Mouse (Mus musculus): Measurements from ENCODE around the gene Lims1. TPM values are rescaled to one million over a fixed set of nuclear protein-coding genes. Genes with fewer than 3 reads are reported as not detected.

Gene Lims1
- polyA plus RNA-seq, 1 experiment from 2014 or later = 124 TPM

- WGBS = 88% methylated on average over 3 of the region's 3 CpGs
- Histone ChIP-seq H3K9ac (ENCODE audit: low read depth, low read length) (no peak overlapping the region), H3K36me3 (ENCODE audit: control insufficient read depth, insufficient read depth, low read length) (no peaks in the 10 kb centered on the region), H3K27me3 (replicated peaks; ENCODE audit: control insufficient read depth, insufficient read depth, low read length) (no peaks in the 10 kb centered on the region), H3K27ac (ENCODE audit: low read length) (no peak overlapping the region), H3K4me3 (ENCODE audit: low read length) (no peak overlapping the region), H3K4me1 (ENCODE audit: control insufficient read depth, insufficient read depth, low read length) (peaks cover 17% of the 10 kb centered on the region), H3K4me2 (ENCODE audit: low read depth, low read length) (no peak overlapping the region), H3K9me3 (ENCODE audit: control insufficient read depth, low read length) (no peaks in the 10 kb centered on the region)
- ATAC-seq = no peak
These were observed 73.3 kb downstream of the Lims1 start for GRCm38 (mm10) chr10:58396600-58396999.

GRCm38 (mm10) chr10:58398941-58399340 lies 75.7 kb downstream of the Lims1 start:
- Histone ChIP-seq H3K4me2 (ENCODE audit: low read depth, low read length) (no peak overlapping the region), H3K27me3 (replicated peaks; ENCODE audit: control insufficient read depth, insufficient read depth, low read length) (no peaks in the 10 kb centered on the region), H3K36me3 (ENCODE audit: control insufficient read depth, insufficient read depth, low read length) (0 out of 2 replicates have a peak, but pooled peaks cover 5% of the 10 kb centered on the region), H3K9me3 (ENCODE audit: control insufficient read depth, low read length) (no peaks in the 10 kb centered on the region), H3K4me1 (ENCODE audit: control insufficient read depth, insufficient read depth, low read length) (0 out of 2 replicates have a peak, but pooled peaks cover 4% of the 10 kb centered on the region), H3K27ac (ENCODE audit: low read length) (no peak overlapping the region), H3K4me3 (ENCODE audit: low read length) (no peak overlapping the region), H3K9ac (ENCODE audit: low read depth, low read length) (no peak overlapping the region)
- ATAC-seq = no peak
- 94% methylated on average over 8 of the region's 8 CpGs for WGBS

- no peaks in the 10 kb centered on the region for H3K9me3 ChIP-seq (ENCODE audit: control insufficient read depth, low read length)
- H3K36me3 ChIP-seq (ENCODE audit: control insufficient read depth, insufficient read depth, low read length) = peaks cover 12% of the 10 kb centered on the region; the same call in 1 of the 2 replicates
- 81% methylated on average over 3 of the region's 3 CpGs for WGBS
- H3K27me3 ChIP-seq (replicated peaks; ENCODE audit: control insufficient read depth, insufficient read depth, low read length) = no peaks in the 10 kb centered on the region
- no peak overlapping the region for H3K4me2 ChIP-seq (ENCODE audit: low read depth, low read length)
- no peak for ATAC-seq
- H3K4me3 ChIP-seq (ENCODE audit: low read length) = no peak overlapping the region
- H3K4me1 ChIP-seq (ENCODE audit: control insufficient read depth, insufficient read depth, low read length) = peaks cover 12% of the 10 kb centered on the region; the same call in 1 of the 2 replicates
- H3K9ac ChIP-seq (ENCODE audit: low read depth, low read length) = no peak overlapping the region
- H3K27ac ChIP-seq (ENCODE audit: low read length) = no peak overlapping the region
These were observed 78.6 kb downstream of the Lims1 start for GRCm38 (mm10) chr10:58401838-58402237.

GRCm38 (mm10) chr10:58404639-58405038 lies 81.4 kb downstream of the Lims1 start:
- Histone ChIP-seq H3K9me3 (ENCODE audit: control insufficient read depth, low read length) (no peaks in the 10 kb centered on the region), H3K4me2 (ENCODE audit: low read depth, low read length) (no peak overlapping the region), H3K27ac (ENCODE audit: low read length) (peak overlapping the region; percentile 31), H3K4me1 (ENCODE audit: control insufficient read depth, insufficient read depth, low read length) (peaks cover 12% of the 10 kb centered on the region; the same call in 1 of the 2 replicates), H3K9ac (ENCODE audit: low read depth, low read length) (no peak overlapping the region), H3K27me3 (replicated peaks; ENCODE audit: control insufficient read depth, insufficient read depth, low read length) (no peaks in the 10 kb centered on the region), H3K4me3 (ENCODE audit: low read length) (no peak overlapping the region), H3K36me3 (ENCODE audit: control insufficient read depth, insufficient read depth, low read length) (peaks cover 16% of the 10 kb centered on the region; the same call in 1 of the 2 replicates)
- ATAC-seq = 0 out of 2 replicates have a peak, but pooled peaks have one; percentile 12
- WGBS = 82% methylated on average over 6 of the region's 6 CpGs

GRCm38 (mm10) chr10:58405285-58405948 lies 82.2 kb downstream of the Lims1 start:
- no peaks in the 10 kb centered on the region for H3K9me3 ChIP-seq (ENCODE audit: control insufficient read depth, low read length)
- no peak overlapping the region for H3K4me3 ChIP-seq (ENCODE audit: low read length)
- ATAC-seq = peak; percentile 82
- H3K27me3 ChIP-seq (replicated peaks; ENCODE audit: control insufficient read depth, insufficient read depth, low read length) = no peaks in the 10 kb centered on the region
- H3K4me1 ChIP-seq (ENCODE audit: control insufficient read depth, insufficient read depth, low read length) = peaks cover 12% of the 10 kb centered on the region; the same call in 1 of the 2 replicates
- H3K9ac ChIP-seq (ENCODE audit: low read depth, low read length) = no peak overlapping the region
- peaks cover 21% of the 10 kb centered on the region for H3K36me3 ChIP-seq (ENCODE audit: control insufficient read depth, insufficient read depth, low read length)
- no peak overlapping the region for H3K4me2 ChIP-seq (ENCODE audit: low read depth, low read length)
- peak overlapping the region; percentile 54 for H3K27ac ChIP-seq (ENCODE audit: low read length)
- 64% methylated on average over 4 of the region's 4 CpGs for WGBS

GRCm38 (mm10) chr10:58405949-58406305 lies 82.7 kb downstream of the Lims1 start:
- WGBS = 71% methylated on average over 2 of the region's 2 CpGs
- H3K9ac ChIP-seq (ENCODE audit: low read depth, low read length) = no peak overlapping the region
- H3K27ac ChIP-seq (ENCODE audit: low read length) = peak overlapping the region; percentile 54
- H3K27me3 ChIP-seq (replicated peaks; ENCODE audit: control insufficient read depth, insufficient read depth, low read length) = no peaks in the 10 kb centered on the region
- peaks cover 21% of the 10 kb centered on the region for H3K36me3 ChIP-seq (ENCODE audit: control insufficient read depth, insufficient read depth, low read length)
- H3K4me2 ChIP-seq (ENCODE audit: low read depth, low read length) = no peak overlapping the region
- no peaks in the 10 kb centered on the region for H3K9me3 ChIP-seq (ENCODE audit: control insufficient read depth, low read length)
- no peak overlapping the region for H3K4me3 ChIP-seq (ENCODE audit: low read length)
- peaks cover 12% of the 10 kb centered on the region; the same call in 1 of the 2 replicates for H3K4me1 ChIP-seq (ENCODE audit: control insufficient read depth, insufficient read depth, low read length)
- peak; percentile 61 for ATAC-seq

GRCm38 (mm10) chr10:58412331-58412730 lies 89.1 kb downstream of the Lims1 start:
- no peak overlapping the region for H3K4me2 ChIP-seq (ENCODE audit: low read depth, low read length)
- ATAC-seq = 0 out of 2 replicates have a peak, but pooled peaks have one; percentile 38
- no peaks in the 10 kb centered on the region for H3K9me3 ChIP-seq (ENCODE audit: control insufficient read depth, low read length)
- peaks cover 16% of the 10 kb centered on the region for H3K36me3 ChIP-seq (ENCODE audit: control insufficient read depth, insufficient read depth, low read length)
- H3K27me3 ChIP-seq (replicated peaks; ENCODE audit: control insufficient read depth, insufficient read depth, low read length) = no peaks in the 10 kb centered on the region
- no peaks in the 10 kb centered on the region for H3K4me1 ChIP-seq (ENCODE audit: control insufficient read depth, insufficient read depth, low read length)
- 89% methylated on average over 4 of the region's 4 CpGs for WGBS
- H3K9ac ChIP-seq (ENCODE audit: low read depth, low read length) = no peak overlapping the region
- no peak overlapping the region for H3K4me3 ChIP-seq (ENCODE audit: low read length)
- H3K27ac ChIP-seq (ENCODE audit: low read length) = no peak overlapping the region

GRCm38 (mm10) chr10:58412852-58413251 lies 89.6 kb downstream of the Lims1 start:
- Histone ChIP-seq H3K4me2 (ENCODE audit: low read depth, low read length) (no peak overlapping the region), H3K27me3 (replicated peaks; ENCODE audit: control insufficient read depth, insufficient read depth, low read length) (no peaks in the 10 kb centered on the region), H3K9ac (ENCODE audit: low read depth, low read length) (no peak overlapping the region), H3K27ac (ENCODE audit: low read length) (no peak overlapping the region), H3K4me1 (ENCODE audit: control insufficient read depth, insufficient read depth, low read length) (no peaks in the 10 kb centered on the region), H3K36me3 (ENCODE audit: control insufficient read depth, insufficient read depth, low read length) (peaks cover 16% of the 10 kb centered on the region), H3K4me3 (ENCODE audit: low read length) (no peak overlapping the region), H3K9me3 (ENCODE audit: control insufficient read depth, low read length) (no peaks in the 10 kb centered on the region)
- no peak for ATAC-seq

- Histone ChIP-seq H3K9me3 (ENCODE audit: control insufficient read depth, low read length) (no peaks in the 10 kb centered on the region), H3K4me1 (ENCODE audit: control insufficient read depth, insufficient read depth, low read length) (no peaks in the 10 kb centered on the region), H3K4me3 (ENCODE audit: low read length) (no peak overlapping the region), H3K9ac (ENCODE audit: low read depth, low read length) (no peak overlapping the region), H3K27ac (ENCODE audit: low read length) (no peak overlapping the region), H3K36me3 (ENCODE audit: control insufficient read depth, insufficient read depth, low read length) (peaks cover 7% of the 10 kb centered on the region; the same call in 1 of the 2 replicates), H3K4me2 (ENCODE audit: low read depth, low read length) (no peak overlapping the region), H3K27me3 (replicated peaks; ENCODE audit: control insufficient read depth, insufficient read depth, low read length) (no peaks in the 10 kb centered on the region)
- 67% methylated on average over 3 of the region's 3 CpGs for WGBS
- ATAC-seq = no peak
These were observed 93.4 kb downstream of the Lims1 start for GRCm38 (mm10) chr10:58416702-58417101.

Measured in intestine, embryonic 16.5 days (tissue).